Mouse (Mus musculus): ENCODE results near the gene Krt90. TPM values are rescaled to one million over a fixed set of nuclear protein-coding genes. Genes with fewer than 3 reads are reported as not detected.
A peak's percentile ranks its signal among the peaks of the same experiment; 100 is the strongest.

Krt90 gene
- polyA plus RNA-seq, 1 experiment from 2014 or later, result 0.18 TPM

- peak; percentile 47 for ATAC-seq (ENCODE audit: low FRiP score, low TSS enrichment)
- no peak overlapping the region for H3K27ac ChIP-seq (replicated peaks)
- TF ChIP-seq CTCF (IDR thresholded peaks at IDR 0.05; ENCODE audit: low read depth) (no peak), EP300 (optimal IDR thresholded peaks at IDR 0.05) (no peak)
- no peaks in the 10 kb centered on the region for H3K36me3 ChIP-seq (ENCODE audit: control insufficient read depth, insufficient read depth, low read length)
- no peaks in the 10 kb centered on the region for H3K27me3 ChIP-seq (ENCODE audit: control insufficient read depth, insufficient read depth, low read length)
- H3K4me1 ChIP-seq (replicated peaks; ENCODE audit: control insufficient read depth, insufficient read depth), result no peaks in the 10 kb centered on the region
- no peak overlapping the region for H3K4me2 ChIP-seq (replicated peaks; ENCODE audit: low read depth)
- no peaks in the 10 kb centered on the region for H3K9me3 ChIP-seq (ENCODE audit: control insufficient read depth, low read length)
- H3K9ac ChIP-seq (ENCODE audit: low read length), result no peak overlapping the region
- no peak overlapping the region for H3K4me3 ChIP-seq (ENCODE audit: low read depth, low read length)
- WGBS, result 63% methylated on average over 5 of the region's 5 CpGs
- peak; percentile 35 for DNase-seq (ENCODE audit: low spot score)
Observed at GRCm38 (mm10) chr15:101575506-101575905, 12.8 kb upstream of the Krt90 start.

- H3K4me2 ChIP-seq (replicated peaks; ENCODE audit: low read depth), result no peak within 1 kb of the TSS
- H3K9ac ChIP-seq (ENCODE audit: low read length), result no peak within 1 kb of the TSS
- H3K4me3 ChIP-seq (ENCODE audit: low read depth, low read length), result no peak within 1 kb of the TSS
- H3K36me3 ChIP-seq (ENCODE audit: control insufficient read depth, insufficient read depth, low read length), result no peaks in the 10 kb centered on the region
- H3K4me1 ChIP-seq (replicated peaks; ENCODE audit: control insufficient read depth, insufficient read depth), result no peaks in the 10 kb centered on the region
- H3K9me3 ChIP-seq (ENCODE audit: control insufficient read depth, low read length), result no peaks in the 10 kb centered on the region
- H3K27me3 ChIP-seq (ENCODE audit: control insufficient read depth, insufficient read depth, low read length), result no peaks in the 10 kb centered on the region
- DNase-seq (ENCODE audit: low spot score) (no peak), ATAC-seq (ENCODE audit: low FRiP score, low TSS enrichment) (no peak)
- no peak within 1 kb of the TSS for H3K27ac ChIP-seq (replicated peaks)
- TF ChIP-seq EP300 (optimal IDR thresholded peaks at IDR 0.05) (no peak), CTCF (IDR thresholded peaks at IDR 0.05; ENCODE audit: low read depth) (no peak)
- 44% methylated on average over 15 of the region's 15 CpGs for WGBS
Observed at GRCm38 (mm10) chr15:101573796-101574345, 11.1 kb upstream of the Krt90 start, which contains the start of gene Krt75. TSS of gene Krt75 (minus strand) at chr15:101573904.

- whole genome bisulfite sequencing, result 41% methylated on average over 7 of the region's 7 CpGs
- TF ChIP-seq CTCF (IDR thresholded peaks at IDR 0.05; ENCODE audit: low read depth) (peak; percentile 76), EP300 (optimal IDR thresholded peaks at IDR 0.05) (no peak)
- no peaks in the 10 kb centered on the region for H3K4me1 ChIP-seq (replicated peaks; ENCODE audit: control insufficient read depth, insufficient read depth)
- H3K9me3 ChIP-seq (ENCODE audit: control insufficient read depth, low read length), result no peaks in the 10 kb centered on the region
- DNase-seq (ENCODE audit: low spot score), result peak; percentile 63
- H3K4me2 ChIP-seq (replicated peaks; ENCODE audit: low read depth), result no peak overlapping the region
- no peaks in the 10 kb centered on the region for H3K27me3 ChIP-seq (ENCODE audit: control insufficient read depth, insufficient read depth, low read length)
- H3K4me3 ChIP-seq (ENCODE audit: low read depth, low read length), result no peak overlapping the region
- H3K27ac ChIP-seq (replicated peaks), result no peak overlapping the region
- no peaks in the 10 kb centered on the region for H3K36me3 ChIP-seq (ENCODE audit: control insufficient read depth, insufficient read depth, low read length)
- H3K9ac ChIP-seq (ENCODE audit: low read length), result no peak overlapping the region
- no peak for ATAC-seq (ENCODE audit: low FRiP score, low TSS enrichment)
Observed at GRCm38 (mm10) chr15:101567780-101568179, 5.0 kb upstream of the Krt90 start.

GRCm38 (mm10) chr15:101558034-101558646 is 4.6 kb downstream of the Krt90 start:
- Histone ChIP-seq H3K4me2 (replicated peaks; ENCODE audit: low read depth) (no peak overlapping the region), H3K27ac (replicated peaks) (no peak overlapping the region), H3K36me3 (ENCODE audit: control insufficient read depth, insufficient read depth, low read length) (no peaks in the 10 kb centered on the region), H3K9me3 (ENCODE audit: control insufficient read depth, low read length) (no peaks in the 10 kb centered on the region), H3K4me1 (replicated peaks; ENCODE audit: control insufficient read depth, insufficient read depth) (no peaks in the 10 kb centered on the region), H3K27me3 (ENCODE audit: control insufficient read depth, insufficient read depth, low read length) (no peaks in the 10 kb centered on the region), H3K4me3 (ENCODE audit: low read depth, low read length) (no peak overlapping the region), H3K9ac (ENCODE audit: low read length) (no peak overlapping the region)
- ATAC-seq (ENCODE audit: low FRiP score, low TSS enrichment) (no peak), DNase-seq (ENCODE audit: low spot score) (no peak)
- 13% methylated on average over 7 of the region's 7 CpGs for WGBS
- TF ChIP-seq EP300 (optimal IDR thresholded peaks at IDR 0.05), result no peak
- no peak for TF ChIP-seq CTCF (IDR thresholded peaks at IDR 0.05; ENCODE audit: low read depth)

- Histone ChIP-seq H3K27ac (replicated peaks) (no peak overlapping the region), H3K9ac (ENCODE audit: low read length) (no peak overlapping the region), H3K4me3 (ENCODE audit: low read depth, low read length) (no peak overlapping the region), H3K9me3 (ENCODE audit: control insufficient read depth, low read length) (no peaks in the 10 kb centered on the region), H3K4me1 (replicated peaks; ENCODE audit: control insufficient read depth, insufficient read depth) (0 out of 2 replicates have a peak, but pooled peaks cover 5% of the 10 kb centered on the region), H3K4me2 (replicated peaks; ENCODE audit: low read depth) (no peak overlapping the region), H3K27me3 (ENCODE audit: control insufficient read depth, insufficient read depth, low read length) (no peaks in the 10 kb centered on the region), H3K36me3 (ENCODE audit: control insufficient read depth, insufficient read depth, low read length) (no peaks in the 10 kb centered on the region)
- ATAC-seq (ENCODE audit: low FRiP score, low TSS enrichment) (peak; percentile 57; the same call in 1 of the 2 replicates), DNase-seq (ENCODE audit: low spot score) (peak; percentile 51)
- WGBS, result 0% methylated on average over 11 of the region's 11 CpGs
- TF ChIP-seq EP300 (optimal IDR thresholded peaks at IDR 0.05), result no peak
- peak; percentile 37; the same call in 1 of the 2 replicates for TF ChIP-seq CTCF (IDR thresholded peaks at IDR 0.05; ENCODE audit: low read depth)
Observed at GRCm38 (mm10) chr15:101553169-101553568, 9.6 kb downstream of the Krt90 start.

- no peak overlapping the region for H3K9ac ChIP-seq (ENCODE audit: low read length)
- ATAC-seq (ENCODE audit: low FRiP score, low TSS enrichment) (no peak), DNase-seq (ENCODE audit: low spot score) (no peak)
- H3K4me2 ChIP-seq (replicated peaks; ENCODE audit: low read depth), result no peak overlapping the region
- H3K27ac ChIP-seq (replicated peaks), result no peak overlapping the region
- no peaks in the 10 kb centered on the region for H3K36me3 ChIP-seq (ENCODE audit: control insufficient read depth, insufficient read depth, low read length)
- TF ChIP-seq EP300 (optimal IDR thresholded peaks at IDR 0.05), result no peak
- TF ChIP-seq CTCF (IDR thresholded peaks at IDR 0.05; ENCODE audit: low read depth), result no peak
- H3K27me3 ChIP-seq (ENCODE audit: control insufficient read depth, insufficient read depth, low read length), result no peaks in the 10 kb centered on the region
- WGBS, result 77% methylated on average over 7 of the region's 8 CpGs
- no peak overlapping the region for H3K4me3 ChIP-seq (ENCODE audit: low read depth, low read length)
- no peaks in the 10 kb centered on the region for H3K9me3 ChIP-seq (ENCODE audit: control insufficient read depth, low read length)
- H3K4me1 ChIP-seq (replicated peaks; ENCODE audit: control insufficient read depth, insufficient read depth), result 0 out of 2 replicates have a peak, but pooled peaks cover 5% of the 10 kb centered on the region
Observed at GRCm38 (mm10) chr15:101552188-101552587, 10.6 kb downstream of the Krt90 start.

Measured in stomach, postnatal 0 days (tissue).